Mouse (Mus musculus) thymus, postnatal 10 days (tissue): ENCODE data around the gene Kcnip4.
A peak's percentile ranks its signal among the peaks of the same experiment; 100 is the strongest.

Experiments
- DNase-seq, 2 experiments: peaks; one replicate each; pipeline ENCODE4 v3.0.0; 2021; ENCODE audit warnings: low spot score in 2 of 2

The Kcnip4 gene

GRCm38 (mm10) chr5:48408276-48408675 lies 1116.4 kb downstream of the Kcnip4 start:
- no peak for DNase-seq

GRCm38 (mm10) chr5:48402497-48402896 lies 1122.2 kb downstream of the Kcnip4 start:
- DNase-seq = no peak

GRCm38 (mm10) chr5:48371890-48372766 lies 1152.6 kb downstream of the Kcnip4 start:
- DNase-seq = peak; percentile 86 to 88

- no peak for DNase-seq
Observed at GRCm38 (mm10) chr5:48349309-48349708, 1175.4 kb downstream of the Kcnip4 start.

GRCm38 (mm10) chr5:48345983-48346648 lies 1178.6 kb downstream of the Kcnip4 start:
- no peak for DNase-seq

GRCm38 (mm10) chr5:48345095-48345982 lies 1179.4 kb downstream of the Kcnip4 start:
- no peak for DNase-seq

GRCm38 (mm10) chr5:48340808-48341433 lies 1183.8 kb downstream of the Kcnip4 start:
- DNase-seq = no peak
